Mouse (Mus musculus) CH12.LX (cell line): ENCODE results near the gene Sncb. TPM values are rescaled to one million over a fixed set of nuclear protein-coding genes. Genes with fewer than 3 reads are reported as not detected.

Source experiments
- DNase-seq: peaks from one replicate; pipeline ENCODE4 v3.0.0-alpha.2; 2013; ENCODE audit errors: extremely low read depth
- H3K27ac ChIP-seq: 2 replicates; pipeline ENCODE4 v1.5.1; 2012; ENCODE audit warnings: low read depth, mild to moderate bottlenecking, control low read depth, moderate library complexity; ENCODE audit not compliant: insufficient read depth
- H3K27me3 ChIP-seq: replicated peaks from 2 replicates; pipeline ENCODE3; 2012; ENCODE audit warnings: inconsistent platforms
- H3K36me3 ChIP-seq, 2 experiments: replicated peaks in 1 of 2; 2 replicates each; pipeline versions ENCODE3 to v1.6.1; 2012; ENCODE audit warnings: inconsistent platforms in 1 of 2, low read length in 1 of 2, mild to moderate bottlenecking in 1 of 2, mixed read lengths in 1 of 2, moderate library complexity in 1 of 2; ENCODE audit not compliant: control insufficient read depth in 1 of 2, insufficient read depth in 1 of 2
- H3K4me1 ChIP-seq, 2 experiments: 2 replicates each; pipeline ENCODE4 v1.6.1; 2012; ENCODE audit warnings: inconsistent platforms in 1 of 2, moderate library complexity in 1 of 2; ENCODE audit not compliant: insufficient read depth in 2 of 2, control insufficient read depth in 1 of 2
- H3K4me2 ChIP-seq: 2 replicates; pipeline ENCODE4 v1.6.1; 2012; ENCODE audit warnings: low read depth, mild to moderate bottlenecking, control low read depth; ENCODE audit not compliant: poor library complexity, insufficient read depth, severe bottlenecking
- H3K4me3 ChIP-seq, 3 experiments: fragments of 150-350 bp in 1 of 3; sonication (generic) in 1 of 3; replicated peaks in 1 of 3; 2 replicates each; pipeline versions ENCODE3 to v1.5.1; 2011 to 2012; ENCODE audit warnings: low read depth in 2 of 3, low read length in 2 of 3, mild to moderate bottlenecking in 2 of 3, moderate library complexity in 2 of 3, control low read depth in 1 of 3, improper control_type of control experiment in 1 of 3, inconsistent platforms in 1 of 3, mixed read lengths in 1 of 3; ENCODE audit not compliant: poor library complexity in 1 of 3
- H3K79me2 ChIP-seq: replicated peaks from 2 replicates; pipeline ENCODE4 v1.6.1; 2012; ENCODE audit warnings: mild to moderate bottlenecking, moderate library complexity; ENCODE audit not compliant: control insufficient read depth, poor library complexity, insufficient read depth, severe bottlenecking; ENCODE audit errors: extremely low read depth
- H3K9ac ChIP-seq: 2 replicates; pipeline ENCODE4 v1.6.1; 2012; ENCODE audit warnings: low read depth, mild to moderate bottlenecking, control low read depth, moderate library complexity; ENCODE audit not compliant: insufficient read depth
- H3K9me3 ChIP-seq: replicated peaks from 2 replicates; pipeline ENCODE3; 2012; ENCODE audit warnings: low read length, inconsistent platforms, mixed read lengths
- CHD1 ChIP-seq: IDR thresholded peaks from 2 replicates; pipeline ENCODE4 v1.6.1; 2012; ENCODE audit warnings: low read depth, low read length, improper control_type of control experiment, inconsistent platforms
- CHD2 ChIP-seq: IDR thresholded peaks from 2 replicates; pipeline ENCODE4 v1.6.1; 2011; ENCODE audit warnings: low read length, improper control_type of control experiment
- CTCF ChIP-seq, 2 experiments: IDR thresholded peaks in 1 of 2; conservative IDR thresholded peaks in 1 of 2; 2 replicates each; pipeline ENCODE4 v1.5.1; 2011 to 2012; ENCODE audit warnings: low read depth in 2 of 2, low read length in 2 of 2, improper control_type of control experiment in 1 of 2, inconsistent platforms in 1 of 2, mild to moderate bottlenecking in 1 of 2, moderate library complexity in 1 of 2
- E2F4 ChIP-seq: IDR thresholded peaks from 2 replicates; pipeline ENCODE4 v1.6.1; 2011; ENCODE audit warnings: low read depth, low read length, improper control_type of control experiment; ENCODE audit not compliant: insufficient replicate concordance
- EP300 ChIP-seq: IDR thresholded peaks from 2 replicates; pipeline ENCODE4 v1.6.1; 2011; ENCODE audit warnings: low read length, improper control_type of control experiment
- ETS1 ChIP-seq: conservative IDR thresholded peaks from 2 replicates; pipeline ENCODE4 v1.6.1; 2012; ENCODE audit warnings: low read depth, mild to moderate bottlenecking, inconsistent platforms, low read length, improper control_type of control experiment, moderate library complexity
- HCFC1 ChIP-seq: IDR thresholded peaks from 2 replicates; pipeline ENCODE4 v1.6.1; 2012; ENCODE audit warnings: low read depth, mild to moderate bottlenecking, inconsistent platforms, low read length, improper control_type of control experiment
- IRF4 ChIP-seq: IDR thresholded peaks from 2 replicates; pipeline ENCODE4 v1.6.1; 2014; ENCODE audit warnings: low read depth, mild to moderate bottlenecking, inconsistent platforms, low read length, improper control_type of control experiment
- JUND ChIP-seq: conservative IDR thresholded peaks from 2 replicates; pipeline ENCODE4 v1.6.1; 2011; ENCODE audit warnings: low read depth, low read length, improper control_type of control experiment
- KAT2A ChIP-seq: IDR thresholded peaks from 2 replicates; pipeline ENCODE4 v1.6.1; 2012; ENCODE audit warnings: low read length, improper control_type of control experiment, inconsistent platforms; ENCODE audit not compliant: insufficient replicate concordance
- MYC ChIP-seq: IDR thresholded peaks from 2 replicates; pipeline ENCODE4 v1.6.1; 2011; ENCODE audit warnings: low read depth, mild to moderate bottlenecking, improper control_type of control experiment, low read length
- NELFE ChIP-seq: IDR thresholded peaks from 2 replicates; pipeline ENCODE4 v1.6.1; 2011; ENCODE audit warnings: low read depth, low read length, improper control_type of control experiment
- POLR2A ChIP-seq: IDR thresholded peaks from 2 replicates; pipeline ENCODE4 v1.6.1; 2011; ENCODE audit warnings: low read depth, mild to moderate bottlenecking, improper control_type of control experiment, low read length
- POLR2AphosphoS2 ChIP-seq: IDR thresholded peaks from 2 replicates; pipeline ENCODE4 v1.6.1; 2011; ENCODE audit warnings: low read depth, low read length, improper control_type of control experiment
- RCOR1 ChIP-seq: conservative IDR thresholded peaks from 2 replicates; pipeline ENCODE4 v1.6.1; 2012; ENCODE audit warnings: low read depth, mild to moderate bottlenecking, inconsistent platforms, low read length, improper control_type of control experiment
- SIN3A ChIP-seq: IDR thresholded peaks from 2 replicates; pipeline ENCODE4 v1.6.1; 2012; ENCODE audit warnings: low read length, improper control_type of control experiment, inconsistent platforms
- TBP ChIP-seq: conservative IDR thresholded peaks from 2 replicates; pipeline ENCODE4 v1.6.1; 2011; ENCODE audit warnings: low read depth, low read length, improper control_type of control experiment
- TCF12 ChIP-seq: IDR thresholded peaks from 2 replicates; pipeline ENCODE4 v1.6.1; 2014; ENCODE audit warnings: low read depth, mild to moderate bottlenecking, inconsistent platforms, low read length, improper control_type of control experiment
- UBTF ChIP-seq: IDR thresholded peaks from 2 replicates; pipeline ENCODE4 v1.6.1; 2012; ENCODE audit warnings: low read depth, mild to moderate bottlenecking, inconsistent platforms, low read length, improper control_type of control experiment, moderate library complexity
- USF1 ChIP-seq: IDR thresholded peaks from 2 replicates; pipeline ENCODE4 v1.6.1; 2014; ENCODE audit warnings: low read depth, mild to moderate bottlenecking, inconsistent platforms, low read length, improper control_type of control experiment
- USF2 ChIP-seq: conservative IDR thresholded peaks from 2 replicates; pipeline ENCODE4 v1.6.1; 2011; ENCODE audit warnings: low read depth, low read length, improper control_type of control experiment
- ZC3H11A ChIP-seq: IDR thresholded peaks from 2 replicates; pipeline ENCODE4 v1.6.1; 2012; ENCODE audit warnings: low read depth, mild to moderate bottlenecking, inconsistent platforms, low read length, improper control_type of control experiment
- ZKSCAN1 ChIP-seq: IDR thresholded peaks from 2 replicates; pipeline ENCODE4 v1.6.1; 2012; ENCODE audit warnings: low read depth, inconsistent platforms, low read length, improper control_type of control experiment, borderline replicate concordance
- ZMIZ1 ChIP-seq: IDR thresholded peaks from 2 replicates; pipeline ENCODE4 v1.6.1; 2012; ENCODE audit warnings: low read depth, mild to moderate bottlenecking, inconsistent platforms, low read length, improper control_type of control experiment
- dilution Hi-C: fragments of 300-500 bp; cut with MboI; formaldehyde crosslinking; loops from 2 replicates; pipeline ENCODE4 v1.14.3; 2020; ENCODE audit warnings: low sequenced_read_pairs; ENCODE audit not compliant: extremely low pct_unique_long_range_greater_than_20kb, extremely low pct_ligation_motif_present
- in situ Hi-C: fragments of 300-500 bp; cut with MboI; formaldehyde crosslinking; loops from 3 replicates; pipeline ENCODE4 v1.14.3; 2019; ENCODE audit warnings: low sequenced_read_pairs, low pct_ligation_motif_present, low pct_unique_long_range_greater_than_20kb, mixed read lengths
- polyA plus RNA-seq: library from polyadenylated mRNA; unstranded; fragments of >175 nt; gene quantifications from 2 replicates; pipeline ENCODE4 v1.2.1, GENCODE M21; 2012; ENCODE audit warnings: low read depth; ENCODE audit not compliant: insufficient read length
- total RNA-seq, 2 experiments: library from RNA; depleted of rRNA; stranded (reverse); fragments of 300-350 nt in 1 of 2; fragments of >200 nt in 1 of 2; gene quantifications; 2 replicates each; pipeline ENCODE4 v1.2.3; 2012 to 2014

Gene Sncb
- total and polyA plus RNA-seq, 3 experiments, result not detected

DNA sequence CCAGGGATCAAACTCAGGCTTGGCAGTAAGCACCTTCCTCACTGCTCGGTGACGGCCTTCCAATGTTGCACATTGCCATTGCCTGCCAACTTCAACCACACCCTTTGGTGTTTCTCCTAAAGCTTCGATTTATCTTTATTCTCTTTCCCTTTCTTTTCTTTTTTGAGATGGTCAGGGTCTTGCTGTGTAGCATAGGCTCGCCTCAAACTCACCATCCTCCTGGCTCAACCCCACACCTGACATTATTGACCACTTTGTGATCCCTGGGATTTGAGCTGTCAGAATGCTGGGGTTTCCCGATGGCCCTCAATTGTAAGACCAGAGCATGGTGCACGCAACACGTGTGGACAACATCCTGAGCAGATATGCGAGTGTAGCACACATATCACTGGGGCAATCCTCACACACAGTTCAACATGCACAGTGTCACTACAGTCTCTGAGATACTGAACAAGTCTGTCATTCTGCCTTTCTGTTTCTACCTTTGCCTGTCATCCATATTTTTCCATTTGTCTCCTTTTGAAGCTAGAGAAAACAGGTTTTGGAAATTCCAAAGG is 10.2 kb downstream of the Sncb start:
- no peak overlapping the region for H3K4me3 ChIP-seq
- in situ Hi-C loops, result no loop called here
- H3K27me3 ChIP-seq, result peaks cover 79% of the 10 kb centered on the region
- no peaks in the 10 kb centered on the region for H3K79me2 ChIP-seq
- DNase-seq, result no peak
- no peaks in the 10 kb centered on the region for H3K36me3 ChIP-seq
- peaks cover 4% of the 10 kb centered on the region for H3K9me3 ChIP-seq
- no peaks in the 10 kb centered on the region for H3K4me1 ChIP-seq
- no peak overlapping the region for H3K27ac ChIP-seq
- TF ChIP-seq TCF12 (no peak), HCFC1 (no peak), POLR2A (no peak), RCOR1 (no peak), NELFE (no peak), TBP (no peak), UBTF (no peak), E2F4 (no peak), ETS1 (no peak), POLR2AphosphoS2 (no peak), IRF4 (no peak), EP300 (no peak), ZMIZ1 (no peak), JUND (no peak), USF2 (no peak), CHD1 (no peak)
- TF ChIP-seq, all 38 proteins: peak for 0
- Histone ChIP-seq H3K4me2 (no peak overlapping the region), H3K9ac (no peak overlapping the region)
- dilution Hi-C loops, result no loop called here

DNA sequence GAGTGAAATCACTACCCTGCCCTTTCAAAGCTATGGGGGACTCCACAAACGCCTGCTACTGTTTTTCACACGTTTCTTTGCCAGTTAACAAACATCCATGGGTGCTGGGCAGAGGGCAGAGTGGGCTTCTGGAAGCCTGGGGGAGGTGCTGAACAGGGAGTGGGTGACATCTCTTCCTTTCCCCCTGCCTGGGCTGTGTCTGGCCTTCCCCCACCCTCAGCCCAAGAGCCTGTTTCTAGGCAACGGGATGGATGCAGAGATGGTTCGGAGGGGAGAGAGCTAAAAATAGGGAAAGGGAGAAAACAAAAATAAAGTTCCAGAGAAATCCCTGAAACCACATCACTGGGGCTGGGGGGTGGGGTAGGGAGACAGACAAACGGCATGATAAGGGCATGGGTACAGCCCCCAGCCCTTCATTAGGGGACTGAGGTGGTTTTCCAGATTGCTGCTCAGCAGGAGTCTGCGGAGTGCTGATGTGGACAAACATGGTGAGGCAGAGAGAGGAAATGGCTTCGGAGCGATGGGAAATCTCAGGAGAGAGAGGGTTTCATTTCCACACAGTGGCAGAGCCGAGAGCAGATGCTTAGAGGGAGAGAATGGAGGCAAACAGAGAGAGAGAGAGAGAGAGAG is 11.1 kb downstream of the Sncb start:
- Histone ChIP-seq H3K27me3 (peaks cover 70% of the 10 kb centered on the region), H3K4me1 (no peaks in the 10 kb centered on the region), H3K4me3 (no peak overlapping the region), H3K4me2 (no peak overlapping the region), H3K36me3 (no peaks in the 10 kb centered on the region), H3K9ac (no peak overlapping the region), H3K9me3 (peaks cover 4% of the 10 kb centered on the region), H3K79me2 (no peaks in the 10 kb centered on the region), H3K27ac (no peak overlapping the region)
- DNase-seq, result no peak
- TF ChIP-seq TCF12 (no peak), USF1 (no peak), CTCF (conservative IDR thresholded peaks at IDR 0.05 in 1 of 2, IDR thresholded peaks at IDR 0.05 in 1 of 2; ENCODE audit: low read depth in 2 of 2, low read length in 2 of 2) (no peak), SIN3A (no peak), ZMIZ1 (no peak), IRF4 (no peak), ZKSCAN1 (no peak), E2F4 (no peak), KAT2A (no peak), CHD2 (no peak), EP300 (no peak), ZC3H11A (no peak), MYC (no peak)
- in situ Hi-C loops, result no loop called here
- dilution Hi-C loops, result no loop called here
